Mouse (Mus musculus) embryonic facial prominence, embryonic 14.5 days (tissue): ENCODE measurements around the gene Zmynd10. TPM values are rescaled to one million over a fixed set of nuclear protein-coding genes. Genes with fewer than 3 reads are reported as not detected.
"Not testable (repeated sequence)": the region's sequence is repeated elsewhere in the genome, so short reads cannot be mapped to it uniquely, and the experiment has no call there.

Source experiments
- ATAC-seq: fragments of 200-750 bp; cut with Nextera tagmentation; 2 replicates; pipeline ENCODE4 v1.8.0; 2017; ENCODE audit warnings: low read depth, moderate number of reproducible peaks, moderate TSS enrichment
- DNase-seq: peaks from one replicate; pipeline ENCODE4 v3.0.0-alpha.2; 2015; ENCODE audit warnings: low spot score
- H3K27ac ChIP-seq: fragments of 300-500 bp; sonication (generic); replicated peaks from 2 replicates; pipeline ENCODE4 v1.5.1; 2014; ENCODE audit warnings: low read depth, mild to moderate bottlenecking, low read length, moderate library complexity
- H3K27me3 ChIP-seq: fragments of 300-500 bp; sonication (generic); replicated peaks from 2 replicates; pipeline ENCODE4 v1.6.1; 2014; ENCODE audit warnings: low read length; ENCODE audit not compliant: control insufficient read depth, insufficient read depth
- H3K36me3 ChIP-seq: fragments of 300-500 bp; sonication (generic); 2 replicates; pipeline ENCODE4 v1.6.1; 2014; ENCODE audit warnings: low read length, mixed read lengths; ENCODE audit not compliant: control insufficient read depth, insufficient read depth
- H3K4me1 ChIP-seq: fragments of 300-500 bp; sonication (generic); 2 replicates; pipeline ENCODE4 v1.6.1; 2014; ENCODE audit warnings: antibody characterized with exemption, low read length; ENCODE audit not compliant: control insufficient read depth, insufficient read depth
- H3K4me2 ChIP-seq: fragments of 300-500 bp; sonication (generic); 2 replicates; pipeline ENCODE4 v1.6.1; 2014; ENCODE audit warnings: low read depth, mild to moderate bottlenecking, low read length, moderate library complexity, mixed read lengths
- H3K4me3 ChIP-seq: fragments of 300-500 bp; sonication (generic); 2 replicates; pipeline ENCODE4 v1.5.1; 2014; ENCODE audit warnings: low read depth, mild to moderate bottlenecking, low read length
- H3K9ac ChIP-seq: fragments of 300-500 bp; sonication (generic); 2 replicates; pipeline ENCODE4 v1.6.1; 2014; ENCODE audit warnings: low read depth, mild to moderate bottlenecking, low read length, moderate library complexity, mixed read lengths
- H3K9me3 ChIP-seq: fragments of 300-500 bp; sonication (generic); 2 replicates; pipeline ENCODE4 v1.6.1; 2016; ENCODE audit warnings: low read length; ENCODE audit not compliant: control insufficient read depth
- WGBS: fragments of 180-500 bp; shearing (Covaris S2); extraction: QIAGEN DNeasy Blood & Tissue Kit; methylation state at CpG from one replicate; pipeline ENCODE4 v1.1.7; 2014; 5-methylcytosine and 5-hydroxymethylcytosine counted together
- polyA plus RNA-seq: library from polyadenylated mRNA; unstranded; fragments of >200 nt; fragmentation: Nextera tagmentation; extraction: Ambion mirVana; gene quantifications from 2 replicates; pipeline ENCODE4 v1.2.1, GENCODE M21; 2014

The Zmynd10 gene
- polyA plus RNA-seq, 1 experiment from 2014 or later, result 8.2 TPM

- 0% methylated on average over 16 of the region's 23 CpGs for WGBS
- H3K9ac ChIP-seq, result peak overlapping the region; percentile 66
- no peaks in the 10 kb centered on the region for H3K9me3 ChIP-seq
- H3K4me1 ChIP-seq, result peaks cover 24% of the 10 kb centered on the region
- H3K4me2 ChIP-seq, result peak overlapping the region; percentile 63
- no peak for DNase-seq
- H3K36me3 ChIP-seq, result peaks cover 56% of the 10 kb centered on the region
- peak; percentile 5 for ATAC-seq
- H3K4me3 ChIP-seq, result peak overlapping the region; percentile 52
- H3K27me3 ChIP-seq, result no peaks in the 10 kb centered on the region
- H3K27ac ChIP-seq, result peak overlapping the region; percentile 88
Measured at GRCm38 (mm10) chr9:107569270-107569669, 22.2 kb downstream of the Zmynd10 start.

GRCm38 (mm10) chr9:107570016-107570415 is 22.9 kb downstream of the Zmynd10 start:
- no peak for DNase-seq
- Histone ChIP-seq H3K27me3 (no peaks in the 10 kb centered on the region), H3K4me1 (peaks cover 24% of the 10 kb centered on the region), H3K9me3 (no peaks in the 10 kb centered on the region), H3K4me3 (peak overlapping the region; percentile 52), H3K27ac (peak overlapping the region; percentile 88; the same call in 1 of the 2 replicates), H3K4me2 (peak overlapping the region; percentile 63), H3K36me3 (peaks cover 56% of the 10 kb centered on the region), H3K9ac (peak overlapping the region; percentile 66)
- 41% methylated on average over 13 of the region's 13 CpGs for whole genome bisulfite sequencing
- no peak for ATAC-seq

GRCm38 (mm10) chr9:107570845-107571244 is 23.7 kb downstream of the Zmynd10 start:
- peak overlapping the region; percentile 52; the same call in 1 of the 2 replicates for H3K4me3 ChIP-seq
- ATAC-seq (no peak), DNase-seq (no peak)
- WGBS, result 94% methylated on average over 21 of the region's 21 CpGs
- H3K27me3 ChIP-seq, result no peaks in the 10 kb centered on the region
- no peak overlapping the region for H3K27ac ChIP-seq
- H3K4me2 ChIP-seq, result peak overlapping the region; percentile 63
- H3K36me3 ChIP-seq, result peaks cover 50% of the 10 kb centered on the region
- peaks cover 24% of the 10 kb centered on the region for H3K4me1 ChIP-seq
- peak overlapping the region; percentile 66 for H3K9ac ChIP-seq
- no peaks in the 10 kb centered on the region for H3K9me3 ChIP-seq

- 0 out of 2 replicates have a peak overlapping the region, but pooled peaks have one; percentile 20 for H3K9ac ChIP-seq
- WGBS, result 95% methylated on average over 22 of the region's 22 CpGs
- peaks cover 44% of the 10 kb centered on the region for H3K36me3 ChIP-seq
- no peak overlapping the region for H3K4me2 ChIP-seq
- no peaks in the 10 kb centered on the region for H3K9me3 ChIP-seq
- DNase-seq, result no peak
- H3K4me1 ChIP-seq, result peaks cover 28% of the 10 kb centered on the region
- ATAC-seq, result no peak
- H3K27ac ChIP-seq, result no peak overlapping the region
- H3K4me3 ChIP-seq, result no peak overlapping the region
- no peaks in the 10 kb centered on the region for H3K27me3 ChIP-seq
Measured at GRCm38 (mm10) chr9:107571534-107572326, 24.6 kb downstream of the Zmynd10 start.

- DNase-seq (no peak), ATAC-seq (no peak)
- no peak overlapping the region for H3K27ac ChIP-seq
- WGBS, result 94% methylated on average over 2 of the region's 2 CpGs
- peaks cover 28% of the 10 kb centered on the region for H3K4me1 ChIP-seq
- peaks cover 44% of the 10 kb centered on the region for H3K36me3 ChIP-seq
- no peak overlapping the region for H3K4me2 ChIP-seq
- no peak overlapping the region for H3K9ac ChIP-seq
- H3K4me3 ChIP-seq, result no peak overlapping the region
- H3K27me3 ChIP-seq, result no peaks in the 10 kb centered on the region
- H3K9me3 ChIP-seq, result no peaks in the 10 kb centered on the region
Measured at GRCm38 (mm10) chr9:107572327-107572662, 25.2 kb downstream of the Zmynd10 start.

- H3K27ac ChIP-seq, H3K4me3 ChIP-seq, ATAC-seq, H3K4me2 ChIP-seq, H3K9ac ChIP-seq, H3K27me3 ChIP-seq, DNase-seq, H3K9me3 ChIP-seq: not testable (repeated sequence)
- H3K4me1 ChIP-seq, result peaks cover 23% of the 10 kb centered on the region
- peaks cover 44% of the 10 kb centered on the region for H3K36me3 ChIP-seq
- WGBS, result 86% methylated on average over 6 of the region's 6 CpGs
Measured at GRCm38 (mm10) chr9:107573774-107574173, 26.7 kb downstream of the Zmynd10 start.

- Histone ChIP-seq H3K4me2 (no peak overlapping the region), H3K27me3 (no peaks in the 10 kb centered on the region), H3K9ac (no peak overlapping the region), H3K4me1 (peaks cover 12% of the 10 kb centered on the region), H3K36me3 (peaks cover 40% of the 10 kb centered on the region), H3K27ac (peak overlapping the region; percentile 82), H3K9me3 (no peaks in the 10 kb centered on the region), H3K4me3 (no peak overlapping the region)
- ATAC-seq (peak; percentile 17; the same call in 1 of the 2 replicates), DNase-seq (peak; percentile 88)
- 71% methylated on average over 14 of the region's 14 CpGs for WGBS
Measured at GRCm38 (mm10) chr9:107575579-107576356, 28.7 kb downstream of the Zmynd10 start.

GRCm38 (mm10) chr9:107576357-107577107 is 29.4 kb downstream of the Zmynd10 start, which contains the start of gene Hyal1:
Hyal1 (plus strand) TSS chr9:107576927.
- Histone ChIP-seq H3K4me3 (peak within 1 kb of the TSS; percentile 43), H3K4me2 (peak within 1 kb of the TSS; percentile 63), H3K27ac (peak within 1 kb of the TSS; percentile 82), H3K4me1 (peaks cover 11% of the 10 kb centered on the region), H3K27me3 (no peaks in the 10 kb centered on the region), H3K9ac (peak within 1 kb of the TSS; percentile 67), H3K36me3 (peaks cover 33% of the 10 kb centered on the region), H3K9me3 (no peaks in the 10 kb centered on the region)
- WGBS, result 21% methylated on average over 13 of the region's 16 CpGs
- DNase-seq, result peak; percentile 92
- peak; percentile 75 for ATAC-seq
